Mouse (Mus musculus) heart, embryonic 16.5 days (tissue): ENCODE measurements around the gene Akr1c12. TPM values are rescaled to one million over a fixed set of nuclear protein-coding genes. Genes with fewer than 3 reads are reported as not detected.
"Not testable (repeated sequence)": the region's sequence is repeated elsewhere in the genome, so short reads cannot be mapped to it uniquely, and the experiment has no call there.

ENCODE experiments used
- ATAC-seq: fragments of 200-750 bp; cut with Nextera tagmentation; replicated peaks from 2 replicates; pipeline ENCODE4 v1.8.0; 2017; ENCODE audit warnings: moderate number of reproducible peaks; ENCODE audit not compliant: insufficient read depth, low FRiP score; ENCODE audit errors: extremely low read depth
- H3K27ac ChIP-seq: fragments of 300-500 bp; sonication (generic); 2 replicates; pipeline ENCODE4 v1.5.1; 2014; ENCODE audit warnings: mild to moderate bottlenecking, low read length, control low read depth, moderate library complexity
- H3K27me3 ChIP-seq: fragments of 300-500 bp; sonication (generic); 2 replicates; pipeline ENCODE4 v1.6.1; 2014; ENCODE audit warnings: low read length, mixed read lengths; ENCODE audit not compliant: control insufficient read depth, insufficient read depth
- H3K36me3 ChIP-seq: fragments of 300-500 bp; sonication (generic); 2 replicates; pipeline ENCODE4 v1.6.1; 2014; ENCODE audit not compliant: control insufficient read depth, insufficient read depth
- H3K4me1 ChIP-seq: fragments of 300-500 bp; sonication (generic); 2 replicates; pipeline ENCODE4 v1.6.1; 2014; ENCODE audit warnings: low read length, mixed read lengths; ENCODE audit not compliant: control insufficient read depth, insufficient read depth
- H3K4me2 ChIP-seq: fragments of 300-500 bp; sonication (generic); 2 replicates; pipeline ENCODE4 v1.6.1; 2014; ENCODE audit warnings: low read depth, mild to moderate bottlenecking, control low read depth, low read length
- H3K4me3 ChIP-seq: fragments of 300-500 bp; sonication (generic); 2 replicates; pipeline ENCODE4 v1.5.1; 2014; ENCODE audit warnings: mild to moderate bottlenecking, control low read depth, low read length
- H3K9ac ChIP-seq: fragments of 300-500 bp; sonication (generic); 2 replicates; pipeline ENCODE4 v1.6.1; 2014; ENCODE audit warnings: low read length, control low read depth
- H3K9me3 ChIP-seq: fragments of 300-500 bp; sonication (generic); replicated peaks from 2 replicates; pipeline ENCODE4 v1.6.1; 2016; ENCODE audit warnings: low read length; ENCODE audit not compliant: control insufficient read depth
- WGBS: fragments of 180-500 bp; shearing (Covaris S2); extraction: QIAGEN DNeasy Blood & Tissue Kit; methylation state at CpG from one replicate; pipeline ENCODE4 v1.1.7; 2014; 5-methylcytosine and 5-hydroxymethylcytosine counted together
- polyA plus RNA-seq: library from polyadenylated mRNA; unstranded; fragments of >200 nt; fragmentation: Nextera tagmentation; extraction: Ambion mirVana; gene quantifications from 2 replicates; pipeline ENCODE4 v1.2.1, GENCODE M21; 2015

Gene Akr1c12
- polyA plus RNA-seq, 1 experiment from 2014 or later: 7.0 TPM

- Histone ChIP-seq H3K36me3 (no peaks in the 10 kb centered on the region), H3K9me3 (no peaks in the 10 kb centered on the region), H3K27ac (no peak overlapping the region), H3K4me1 (no peaks in the 10 kb centered on the region), H3K9ac (no peak overlapping the region), H3K4me2 (no peak overlapping the region), H3K27me3 (no peaks in the 10 kb centered on the region), H3K4me3 (no peak overlapping the region)
- ATAC-seq: no peak
- WGBS: 88% methylated on average over 2 of the region's 2 CpGs
These were observed 14.2 kb downstream of the Akr1c12 start for GRCm38 (mm10) chr13:4265047-4265446.

GRCm38 (mm10) chr13:4264612-4265011 is 14.6 kb downstream of the Akr1c12 start:
- ATAC-seq: no peak
- no peak overlapping the region for H3K4me2 ChIP-seq
- WGBS: 76% methylated on average over 3 of the region's 3 CpGs

GRCm38 (mm10) chr13:4257349-4257748 is 21.9 kb downstream of the Akr1c12 start:
- Histone ChIP-seq H3K9me3 (no peaks in the 10 kb centered on the region), H3K4me2 (no peak overlapping the region), H3K4me1 (no peaks in the 10 kb centered on the region), H3K9ac (no peak overlapping the region), H3K36me3 (no peaks in the 10 kb centered on the region), H3K27ac (no peak overlapping the region), H3K4me3 (no peak overlapping the region), H3K27me3 (no peaks in the 10 kb centered on the region)
- ATAC-seq: no peak; the same call in 1 of the 2 replicates
- WGBS: 73% methylated on average over 6 of the region's 6 CpGs

More at GRCm38 (mm10) chr13:4264612-4265011, 14.6 kb downstream of the Akr1c12 start:
- no peaks in the 10 kb centered on the region for H3K9me3 ChIP-seq
- no peak overlapping the region for H3K27ac ChIP-seq
- H3K4me3 ChIP-seq: no peak overlapping the region
- H3K4me1 ChIP-seq: no peaks in the 10 kb centered on the region
- H3K36me3 ChIP-seq: no peaks in the 10 kb centered on the region
- H3K27me3 ChIP-seq: no peaks in the 10 kb centered on the region
- no peak overlapping the region for H3K9ac ChIP-seq

- not testable (repeated sequence) for H3K9ac ChIP-seq, ATAC-seq, H3K36me3 ChIP-seq, H3K4me1 ChIP-seq, H3K9me3 ChIP-seq, H3K27ac ChIP-seq, H3K27me3 ChIP-seq, H3K4me3 ChIP-seq, H3K4me2 ChIP-seq
These were observed 22.3 kb downstream of the Akr1c12 start for GRCm38 (mm10) chr13:4256894-4257293.

- no peak for ATAC-seq
- Histone ChIP-seq H3K36me3 (no peaks in the 10 kb centered on the region), H3K4me1 (no peaks in the 10 kb centered on the region), H3K4me3 (no peak overlapping the region), H3K9ac (no peak overlapping the region), H3K4me2 (no peak overlapping the region), H3K27ac (no peak overlapping the region), H3K9me3 (no peaks in the 10 kb centered on the region), H3K27me3 (no peaks in the 10 kb centered on the region)
- WGBS: 53% methylated on average over 3 of the region's 3 CpGs
These were observed 29.9 kb downstream of the Akr1c12 start for GRCm38 (mm10) chr13:4249347-4249746.

GRCm38 (mm10) chr13:4244861-4245559 is 34.2 kb downstream of the Akr1c12 start:
- peak; percentile 80 for ATAC-seq
- H3K27me3 ChIP-seq: no peaks in the 10 kb centered on the region
- peak overlapping the region; percentile 40 for H3K4me3 ChIP-seq
- no peaks in the 10 kb centered on the region for H3K9me3 ChIP-seq
- no peaks in the 10 kb centered on the region for H3K4me1 ChIP-seq
- H3K4me2 ChIP-seq: peak overlapping the region; percentile 67
- peak overlapping the region; percentile 40; the same call in 1 of the 2 replicates for H3K9ac ChIP-seq
- no peak overlapping the region for H3K27ac ChIP-seq
- WGBS: 2% methylated on average over 13 of the region's 13 CpGs
- no peaks in the 10 kb centered on the region for H3K36me3 ChIP-seq

- H3K4me1 ChIP-seq: peaks cover 2% of the 10 kb centered on the region; the same call in 1 of the 2 replicates
- no peak overlapping the region for H3K4me3 ChIP-seq
- H3K9me3 ChIP-seq: no peaks in the 10 kb centered on the region
- no peak overlapping the region for H3K9ac ChIP-seq
- no peaks in the 10 kb centered on the region for H3K27me3 ChIP-seq
- H3K27ac ChIP-seq: no peak overlapping the region
- WGBS: 65% methylated on average over 3 of the region's 3 CpGs
- ATAC-seq: no peak
- H3K4me2 ChIP-seq: no peak overlapping the region
- H3K36me3 ChIP-seq: no peaks in the 10 kb centered on the region
These were observed 45.6 kb downstream of the Akr1c12 start for GRCm38 (mm10) chr13:4233536-4234172.

- Histone ChIP-seq H3K27me3 (no peaks in the 10 kb centered on the region), H3K4me2 (no peak overlapping the region), H3K4me3 (no peak overlapping the region), H3K9me3 (no peaks in the 10 kb centered on the region), H3K36me3 (no peaks in the 10 kb centered on the region), H3K27ac (no peak overlapping the region), H3K4me1 (peaks cover 2% of the 10 kb centered on the region; the same call in 1 of the 2 replicates), H3K9ac (no peak overlapping the region)
- ATAC-seq: no peak
- 84% methylated on average over 1 of the region's 1 CpGs for WGBS
These were observed 46.1 kb downstream of the Akr1c12 start for GRCm38 (mm10) chr13:4233135-4233534.

- Histone ChIP-seq H3K4me1 (peaks cover 2% of the 10 kb centered on the region; the same call in 1 of the 2 replicates), H3K9ac (no peak overlapping the region), H3K36me3 (no peaks in the 10 kb centered on the region), H3K27ac (no peak overlapping the region), H3K4me3 (no peak overlapping the region), H3K4me2 (no peak overlapping the region), H3K27me3 (no peaks in the 10 kb centered on the region), H3K9me3 (no peaks in the 10 kb centered on the region)
- WGBS: 77% methylated on average over 8 of the region's 8 CpGs
- no peak for ATAC-seq
These were observed 48.2 kb downstream of the Akr1c12 start for GRCm38 (mm10) chr13:4230841-4231623.
